19 mouse cellular contexts compared by ENCODE assay signal in the genomic region with DNA sequence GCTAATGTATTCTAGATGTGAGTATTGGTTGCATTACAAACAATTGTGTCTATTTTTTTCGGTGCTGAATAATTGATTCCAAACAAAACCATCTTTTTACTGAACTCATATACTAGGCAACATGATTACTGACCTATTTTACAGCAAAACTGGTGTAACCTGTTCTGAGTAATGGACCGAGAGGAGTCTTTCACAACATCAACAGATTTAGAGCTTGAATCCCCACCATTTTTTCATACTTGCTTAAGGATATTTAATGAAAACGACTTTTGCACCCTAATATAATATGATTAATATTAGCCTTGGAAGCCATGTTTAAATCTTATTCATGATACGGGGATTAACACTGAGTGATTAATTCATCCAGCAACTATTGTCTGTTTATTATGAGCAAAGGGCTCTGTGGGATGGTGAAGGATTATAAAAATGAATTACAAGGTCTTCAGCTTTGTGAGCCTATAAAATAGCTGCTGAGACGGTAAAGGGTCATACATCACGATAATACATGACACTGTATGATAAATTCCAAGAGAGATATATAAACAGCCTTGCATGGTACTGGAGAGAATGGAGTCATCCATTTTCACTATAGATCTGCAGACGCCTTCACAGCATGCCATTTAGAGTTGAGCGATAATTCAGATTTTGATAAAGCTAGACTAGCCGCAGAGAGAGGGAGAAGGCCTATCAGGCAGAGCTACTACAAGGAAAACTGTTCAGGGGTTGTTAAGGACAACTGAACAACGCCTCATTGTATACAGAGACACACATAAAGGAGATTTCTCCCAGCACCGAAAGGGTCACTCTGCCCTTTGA.
A peak's percentile ranks its signal among the peaks of the same experiment; 100 is the strongest.
DNase-seq lines count a peak whose midpoint lies in the region; ATAC-seq and TF ChIP-seq lines count a peak whose summit lies in the region.
"Had no signal": no experiment of that assay in that cellular context is flagged by ENCODE, and none has a peak within 500 bp of the region (broad histone marks: within the 10 kb centered on the region; RNA-seq: fewer than 3 reads in every experiment).

No protein-coding gene starts in this region.

- H3K4me3 ChIP-seq in kidney, postnatal 0 days (replicated peaks; ENCODE audit: low read depth, low read length): no peak overlapping the region
- no peak overlapping the region for H3K4me3 ChIP-seq in hindbrain, embryonic 12.5 days
- no peak overlapping the region for H3K4me3 ChIP-seq in neural tube, embryonic 15.5 days (replicated peaks)
- H3K4me3 ChIP-seq: embryonic facial prominence, embryonic 13.5 days; forebrain, embryonic 15.5 days; heart, embryonic 13.5 days had no signal

- no peak overlapping the region for H3K27ac ChIP-seq in kidney, postnatal 0 days
- 0 out of 2 replicates have a peak overlapping the region, but pooled peaks have one; percentile 44 for H3K27ac ChIP-seq in hindbrain, embryonic 12.5 days
- H3K27ac ChIP-seq in neural tube, embryonic 15.5 days (replicated peaks): peak overlapping the region; percentile 38
- H3K27ac ChIP-seq: embryonic facial prominence, embryonic 13.5 days; forebrain, embryonic 15.5 days; heart, embryonic 13.5 days had no signal

- H3K9ac ChIP-seq in kidney, postnatal 0 days (ENCODE audit: low read depth, low read length): no peak overlapping the region
- H3K9ac ChIP-seq in hindbrain, embryonic 12.5 days: no peak overlapping the region
- H3K9ac ChIP-seq in neural tube, embryonic 15.5 days (replicated peaks): no peak overlapping the region
- H3K9ac ChIP-seq: embryonic facial prominence, embryonic 13.5 days; forebrain, embryonic 15.5 days; heart, embryonic 13.5 days had no signal

- no peak for TF ChIP-seq CTCF in kidney, postnatal 0 days (IDR thresholded peaks at IDR 0.05; ENCODE audit: low read depth)

- H3K36me3 ChIP-seq in kidney, postnatal 0 days (ENCODE audit: insufficient read depth, low read length): no peaks in the 10 kb centered on the region
- no peaks in the 10 kb centered on the region for H3K36me3 ChIP-seq in hindbrain, embryonic 12.5 days
- H3K36me3 ChIP-seq in neural tube, embryonic 15.5 days: no peaks in the 10 kb centered on the region
- H3K36me3 ChIP-seq: embryonic facial prominence, embryonic 13.5 days; forebrain, embryonic 15.5 days; heart, embryonic 13.5 days had no signal

- no peaks in the 10 kb centered on the region for H3K27me3 ChIP-seq in kidney, postnatal 0 days (ENCODE audit: insufficient read depth, low read length)
- H3K27me3 ChIP-seq in hindbrain, embryonic 12.5 days: no peaks in the 10 kb centered on the region
- no peaks in the 10 kb centered on the region for H3K27me3 ChIP-seq in neural tube, embryonic 15.5 days (replicated peaks)
- H3K27me3 ChIP-seq: embryonic facial prominence, embryonic 13.5 days; forebrain, embryonic 15.5 days; heart, embryonic 13.5 days had no signal

- no peaks in the 10 kb centered on the region for H3K9me3 ChIP-seq in kidney, postnatal 0 days (replicated peaks; ENCODE audit: low read length)
- no peaks in the 10 kb centered on the region for H3K9me3 ChIP-seq in hindbrain, embryonic 12.5 days (replicated peaks)
- H3K9me3 ChIP-seq in neural tube, embryonic 15.5 days (replicated peaks): no peaks in the 10 kb centered on the region
- H3K9me3 ChIP-seq: embryonic facial prominence, embryonic 13.5 days; forebrain, embryonic 15.5 days; heart, embryonic 13.5 days had no signal

- H3K4me1 ChIP-seq in kidney, postnatal 0 days (replicated peaks; ENCODE audit: insufficient read depth, low read length): no peaks in the 10 kb centered on the region
- peaks cover 6% of the 10 kb centered on the region; the same call in 1 of the 2 replicates for H3K4me1 ChIP-seq in hindbrain, embryonic 12.5 days
- H3K4me1 ChIP-seq in neural tube, embryonic 15.5 days: 0 out of 2 replicates have a peak, but pooled peaks cover 6% of the 10 kb centered on the region
- H3K4me1 ChIP-seq: embryonic facial prominence, embryonic 13.5 days; forebrain, embryonic 15.5 days; heart, embryonic 13.5 days had no signal

- ATAC-seq in kidney, postnatal 0 days (replicated peaks; ENCODE audit: low FRiP score, low read depth): peak; percentile 46; the same call in 1 of the 2 replicates
- ATAC-seq in hindbrain, embryonic 12.5 days (ENCODE audit: low FRiP score): peak; percentile 46
- ATAC-seq in neural tube, embryonic 15.5 days (ENCODE audit: low FRiP score): peak; percentile 88
- ATAC-seq: forebrain, embryonic 15.5 days; lung, postnatal 0 days had no signal

- no peak overlapping the region for H3K4me2 ChIP-seq in kidney, postnatal 0 days (ENCODE audit: low read length)
- H3K4me2 ChIP-seq in hindbrain, embryonic 12.5 days (replicated peaks): no peak overlapping the region
- H3K4me2 ChIP-seq in neural tube, embryonic 15.5 days: no peak overlapping the region
- H3K4me2 ChIP-seq: embryonic facial prominence, embryonic 13.5 days; forebrain, embryonic 15.5 days; heart, embryonic 13.5 days had no signal

- 58% methylated on average over 11 of the region's 11 CpGs for WGBS in kidney, postnatal 0 days
- WGBS in hindbrain, embryonic 12.5 days: 66% methylated on average over 11 of the region's 11 CpGs
- WGBS in neural tube, embryonic 15.5 days: 47% methylated on average over 11 of the region's 11 CpGs

- peak; percentile 81 for DNase-seq in kidney, postnatal 0 days (ENCODE audit: low spot score)
- DNase-seq in kidney, adult 8-10 months: no peak
- DNase-seq in mesoderm, embryonic 11.5 days (ENCODE audit: low read depth, low spot score): peak; percentile 14
- DNase-seq in adrenal gland, postnatal 14 days: no peak
- no peak for DNase-seq in left cerebral cortex, adult 8-10 months (ENCODE audit: low spot score in 2 of 2)
- DNase-seq: B cell, adult 2 months; cerebellum, adult 9-11 months; kidney, adult 9 months; left cerebral cortex, postnatal 4 days; liver; retina, postnatal 1 day; right cerebral cortex, postnatal 4 days; thymus, adult 2 months had no signal

Comparison
In these comparisons a context has a peak if more than half of its experiments do, and no peak if none do; other contexts are left out.
1. DNase-seq: peak in kidney, postnatal 0 days (single experiment) and mesoderm, embryonic 11.5 days (single experiment); none in kidney, adult 8-10 months (0 of 2), adrenal gland, postnatal 14 days (single experiment) and left cerebral cortex, adult 8-10 months (0 of 2).
2. Peak in every context shown above with its lines, with median percentiles within 50 percentile points of each other: ATAC-seq.